13 mouse cellular contexts compared by ENCODE assay signal in genomic region chr8:11176393-11176792, GRCm38 (mm10).
"Had no signal": no experiment of that assay in that cellular context is flagged by ENCODE, and none has a peak within 500 bp of the region (broad histone marks: within the 10 kb centered on the region; RNA-seq: fewer than 3 reads in every experiment).

No protein-coding gene starts in this region.

- ATAC-seq: liver, postnatal 0 days; midbrain, embryonic 15.5 days had no signal

- H3K4me3 ChIP-seq: hindbrain, embryonic 13.5 days; left cerebral cortex, adult 2 months; liver, embryonic 13.5 days; megakaryocyte, embryonic 14.5 days; midbrain, embryonic 15.5 days; neural tube, embryonic 12.5 days had no signal

- H3K9ac ChIP-seq: hindbrain, embryonic 13.5 days; liver, embryonic 13.5 days; liver, postnatal 0 days; midbrain, embryonic 15.5 days; neural tube, embryonic 12.5 days had no signal

- H3K4me1 ChIP-seq: midbrain, embryonic 15.5 days had no signal

- H3K27ac ChIP-seq: hindbrain, embryonic 13.5 days; left cerebral cortex, adult 2 months; liver, embryonic 13.5 days; macrophage; midbrain, embryonic 15.5 days; neural tube, embryonic 12.5 days had no signal

- H3K4me2 ChIP-seq: hindbrain, embryonic 13.5 days; liver, embryonic 13.5 days; midbrain, embryonic 11.5 days; midbrain, embryonic 15.5 days; neural tube, embryonic 12.5 days had no signal

- H3K36me3 ChIP-seq: hindbrain, embryonic 13.5 days; liver, embryonic 13.5 days; midbrain, embryonic 15.5 days; neural tube, embryonic 12.5 days had no signal

- H3K9me3 ChIP-seq: hindbrain, embryonic 13.5 days; liver, embryonic 13.5 days; megakaryocyte, embryonic 14.5 days; midbrain, embryonic 15.5 days; neural tube, embryonic 12.5 days had no signal

- H3K27me3 ChIP-seq: midbrain, embryonic 15.5 days; neural tube, embryonic 12.5 days had no signal

- DNase-seq: kidney, adult 11 months; kidney, postnatal 10 days; liver; liver, embryonic 13.5 days; liver, postnatal 0 days; thymus, postnatal 4 days had no signal
